Mouse (Mus musculus) forebrain, embryonic 12.5 days (tissue): Measurements from ENCODE around the gene Dnaja2. TPM values are rescaled to one million over a fixed set of nuclear protein-coding genes. Genes with fewer than 3 reads are reported as not detected.

ENCODE experiments used
- ATAC-seq: fragments of 200-750 bp; cut with Nextera tagmentation; 2 replicates; pipeline ENCODE4 v1.8.0; 2017; ENCODE audit warnings: moderate TSS enrichment; ENCODE audit not compliant: low FRiP score
- H3K27ac ChIP-seq: fragments of 300-500 bp; sonication (generic); 2 replicates; pipeline ENCODE4 v1.5.1; 2016; ENCODE audit warnings: mild to moderate bottlenecking
- H3K27me3 ChIP-seq: fragments of 300-500 bp; sonication (generic); 2 replicates; pipeline ENCODE4 v1.6.1; 2016; ENCODE audit warnings: mild to moderate bottlenecking
- H3K36me3 ChIP-seq: fragments of 300-500 bp; sonication (generic); replicated peaks from 2 replicates; pipeline ENCODE4 v1.6.1; 2016; ENCODE audit warnings: mild to moderate bottlenecking
- H3K4me1 ChIP-seq: fragments of 300-500 bp; sonication (generic); 2 replicates; pipeline ENCODE4 v1.6.1; 2016
- H3K4me2 ChIP-seq: fragments of 300-500 bp; sonication (generic); 2 replicates; pipeline ENCODE4 v1.6.1; 2016; ENCODE audit warnings: mild to moderate bottlenecking, moderate library complexity
- H3K4me3 ChIP-seq: fragments of 300-500 bp; sonication (generic); replicated peaks from 2 replicates; pipeline ENCODE4 v1.5.1; 2016; ENCODE audit warnings: mild to moderate bottlenecking
- H3K9ac ChIP-seq: fragments of 300-500 bp; sonication (generic); 2 replicates; pipeline ENCODE4 v1.6.1; 2016; ENCODE audit warnings: mild to moderate bottlenecking
- H3K9me3 ChIP-seq: fragments of 300-500 bp; sonication (generic); 2 replicates; pipeline ENCODE4 v1.6.1; 2016
- WGBS: fragments of 180-500 bp; shearing (Covaris S2); methylation state at CpG from one replicate; pipeline ENCODE4 v1.1.7; 2016; 5-methylcytosine and 5-hydroxymethylcytosine counted together
- polyA plus RNA-seq: library from polyadenylated mRNA; unstranded; fragments of >200 nt; fragmentation: Nextera tagmentation; extraction: Ambion mirVana; gene quantifications from 2 replicates; pipeline ENCODE4 v1.2.1, GENCODE M21; 2016

Gene Dnaja2
- polyA plus RNA-seq, 1 experiment from 2014 or later, result 167 TPM

DNA sequence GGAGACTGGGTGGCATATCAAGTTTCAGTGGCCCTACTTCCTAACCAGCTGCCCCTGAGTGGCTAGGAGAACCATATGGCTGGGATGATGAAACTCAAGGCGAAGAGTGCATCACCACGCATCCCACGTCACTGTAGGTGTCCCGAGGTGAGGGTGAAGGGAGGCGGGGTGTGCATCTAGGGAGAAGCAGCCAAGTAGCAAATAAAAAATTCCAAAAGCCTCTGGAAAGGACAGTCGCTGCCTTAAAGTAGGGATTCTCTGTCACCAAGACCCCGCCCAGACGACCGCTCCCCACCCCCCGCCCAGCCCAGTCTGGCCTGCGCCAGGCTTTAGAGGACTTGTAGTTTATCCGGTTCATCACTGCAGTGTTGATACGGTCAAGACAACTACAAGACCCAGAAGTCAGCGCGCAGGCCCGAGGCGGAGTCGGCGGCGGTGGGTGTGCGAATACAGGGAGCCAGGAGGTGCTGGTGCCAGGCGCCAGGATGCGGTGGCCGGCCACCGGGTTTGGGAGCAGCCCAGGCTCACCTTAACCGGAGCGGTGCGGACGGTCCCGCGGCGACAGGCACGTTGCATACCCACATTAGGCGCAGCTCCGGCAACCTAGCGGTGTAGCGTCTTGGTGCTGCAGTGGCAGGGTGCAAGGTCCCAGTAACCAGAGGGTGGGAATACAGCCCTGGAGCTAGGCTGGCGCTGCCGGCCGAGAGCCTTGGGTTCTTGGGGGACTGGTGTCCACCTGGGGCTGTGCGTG, 62.8 kb downstream of the Dnaja2 start, which contains the start of gene Gpt2:
Gpt2 (plus strand) TSS at position 452 of the 751 bp plus-strand sequence.
- Histone ChIP-seq H3K9ac (peak within 1 kb of the TSS; percentile 83), H3K36me3 (no peaks in the 10 kb centered on the region; the same call in 1 of the 2 replicates), H3K4me1 (peaks cover 14% of the 10 kb centered on the region), H3K27me3 (no peaks in the 10 kb centered on the region), H3K4me2 (peak within 1 kb of the TSS; percentile 91), H3K9me3 (no peaks in the 10 kb centered on the region), H3K27ac (0 out of 2 replicates have a peak within 1 kb of the TSS, but pooled peaks have one; percentile 6), H3K4me3 (peak within 1 kb of the TSS; percentile 83)
- under 1% methylated on average over 41 of the region's 41 CpGs for WGBS
- ATAC-seq, result peak; percentile 99

DNA sequence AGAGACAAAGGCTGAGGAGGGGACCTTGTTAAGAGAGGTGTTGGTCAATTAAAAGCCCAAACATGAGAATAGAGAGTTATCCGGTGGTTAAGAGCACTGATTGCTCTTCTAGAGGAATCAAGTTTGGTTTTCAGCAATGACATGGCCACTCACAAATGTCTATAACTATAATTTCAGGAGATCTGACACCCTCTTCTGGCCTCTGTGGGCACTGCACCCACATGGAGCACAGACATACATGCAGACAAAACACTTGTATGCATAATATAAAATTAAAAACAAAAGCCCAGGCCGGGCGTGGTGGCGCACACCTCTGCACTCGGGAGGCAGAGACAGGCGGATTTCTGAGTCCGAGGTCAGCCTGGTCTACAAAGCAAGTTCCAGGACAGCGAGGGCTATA, 65.6 kb downstream of the Dnaja2 start:
- Histone ChIP-seq H3K4me1 (peaks cover 14% of the 10 kb centered on the region), H3K9me3 (no peaks in the 10 kb centered on the region), H3K27ac (no peak overlapping the region), H3K4me3 (no peak overlapping the region), H3K36me3 (no peaks in the 10 kb centered on the region), H3K27me3 (no peaks in the 10 kb centered on the region), H3K9ac (no peak overlapping the region), H3K4me2 (no peak overlapping the region)
- WGBS, result 92% methylated on average over 8 of the region's 8 CpGs
- ATAC-seq, result no peak

DNA sequence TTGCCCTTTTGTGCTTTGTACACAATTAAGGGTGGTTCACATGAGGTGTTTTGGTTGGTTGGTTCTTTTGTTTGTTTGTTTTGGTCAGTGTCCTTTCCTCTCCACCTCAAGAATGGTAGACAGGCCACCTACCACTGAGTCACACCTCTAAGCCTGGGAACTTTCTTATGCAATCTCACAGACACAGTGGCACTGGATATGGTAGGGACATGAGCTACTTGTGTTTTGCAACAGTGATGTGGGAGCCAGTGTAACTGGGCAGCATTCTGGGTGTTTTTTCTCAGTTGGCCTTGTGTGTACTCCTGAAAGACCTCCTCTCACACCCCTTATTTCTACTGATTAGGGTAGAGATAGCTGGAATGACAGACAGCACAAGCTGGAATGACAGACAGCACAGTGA, 66.5 kb downstream of the Dnaja2 start:
- no peaks in the 10 kb centered on the region for H3K9me3 ChIP-seq
- H3K4me1 ChIP-seq, result peaks cover 11% of the 10 kb centered on the region
- H3K27ac ChIP-seq, result no peak overlapping the region
- H3K27me3 ChIP-seq, result no peaks in the 10 kb centered on the region
- no peak for ATAC-seq
- no peak overlapping the region for H3K4me3 ChIP-seq
- H3K36me3 ChIP-seq, result no peaks in the 10 kb centered on the region
- H3K4me2 ChIP-seq, result no peak overlapping the region
- H3K9ac ChIP-seq, result no peak overlapping the region

DNA sequence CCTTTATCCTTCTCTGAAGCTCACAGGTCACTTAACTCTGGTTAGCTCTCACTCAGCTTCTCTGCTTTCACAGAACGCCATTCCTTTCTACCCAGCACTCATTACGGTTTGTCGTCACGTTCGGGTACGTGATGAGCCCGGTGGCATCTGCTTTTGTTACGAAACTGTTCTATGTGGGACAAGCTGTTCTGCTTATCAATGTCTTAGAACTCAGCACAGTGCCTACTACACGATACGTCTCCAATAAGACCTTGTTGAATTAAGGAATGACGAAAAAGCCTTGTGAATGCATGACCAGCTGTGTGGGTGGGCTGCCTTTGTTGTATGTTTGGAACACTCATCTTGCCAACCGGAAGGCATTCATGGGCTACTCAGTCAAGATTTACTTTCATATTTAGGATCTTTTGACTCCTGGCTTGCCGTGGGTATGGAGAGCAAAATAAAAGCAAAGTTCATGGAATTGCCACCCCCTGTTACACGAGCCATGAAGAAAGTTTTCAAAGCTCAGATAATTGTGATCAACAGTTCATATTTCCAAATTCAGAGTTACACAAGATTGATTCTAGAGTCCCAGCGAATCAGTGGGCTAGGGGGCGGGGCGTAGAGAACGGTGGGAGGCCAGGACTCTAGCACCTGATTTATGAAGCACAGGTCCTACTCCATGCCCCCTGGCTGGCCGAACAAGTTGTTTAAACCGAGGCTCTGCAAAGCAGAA, 67.1 kb downstream of the Dnaja2 start:
- no peak for ATAC-seq
- Histone ChIP-seq H3K27me3 (no peaks in the 10 kb centered on the region), H3K4me1 (peaks cover 5% of the 10 kb centered on the region), H3K4me2 (no peak overlapping the region), H3K4me3 (no peak overlapping the region), H3K36me3 (no peaks in the 10 kb centered on the region), H3K9me3 (no peaks in the 10 kb centered on the region), H3K9ac (no peak overlapping the region), H3K27ac (no peak overlapping the region)
- WGBS, result 79% methylated on average over 20 of the region's 20 CpGs

Other genes starting within 250 kb of the Dnaja2 start
- gene Mylk3, start 169.0 kb downstream of the Dnaja2 start, polyA plus RNA-seq, result 1.3 and 1.4 TPM in 2 replicates
- gene 4921524J17Rik, start 122.5 kb downstream of the Dnaja2 start, polyA plus RNA-seq, result 46.1 and 48.1 TPM in 2 replicates
- 36.9 and 38.3 TPM in 2 replicates for gene Gpt2, start 62.8 kb downstream of the Dnaja2 start, polyA plus RNA-seq
- 41.1 and 42.3 TPM in 2 replicates for gene Neto2, start 145.6 kb upstream of the Dnaja2 start, polyA plus RNA-seq